Mouse (Mus musculus) brain, embryonic 14.5 days (tissue): ENCODE results near the gene Retreg1.

Source experiments
- CTCF ChIP-seq: fragments of 200-500 bp; IDR thresholded peaks from 2 replicates; pipeline ENCODE4 v1.5.1; 2012; ENCODE audit warnings: inconsistent platforms, mild to moderate bottlenecking, moderate library complexity, borderline replicate concordance; ENCODE audit not compliant: insufficient read depth, insufficient read length; ENCODE audit errors: extremely low read depth
- POLR2A ChIP-seq: fragments of 200-500 bp; IDR thresholded peaks from 2 replicates; pipeline ENCODE4 v1.6.1; 2012; ENCODE audit warnings: mild to moderate bottlenecking, inconsistent platforms, borderline replicate concordance; ENCODE audit not compliant: poor library complexity, insufficient read depth, insufficient read length, severe bottlenecking; ENCODE audit errors: extremely low read depth

GRCm38 (mm10) chr15:25797179-25797578 is 45.8 kb upstream of the Retreg1 start:
- TF ChIP-seq POLR2A (no peak), CTCF (no peak)
